Mouse (Mus musculus) kidney, adult 2 months (tissue): ENCODE results near the gene Rab3ip. TPM values are rescaled to one million over a fixed set of nuclear protein-coding genes. Genes with fewer than 3 reads are reported as not detected.
A peak's percentile ranks its signal among the peaks of the same experiment; 100 is the strongest.

Experiments
- DNase-seq: peaks from one replicate; pipeline ENCODE4 v3.0.0; 2021
- H3K27ac ChIP-seq: fragments of 200-500 bp; 2 replicates; pipeline ENCODE4 v1.5.1; 2012; ENCODE audit warnings: low read depth, low read length, control low read depth, inconsistent platforms; ENCODE audit not compliant: insufficient read depth
- H3K27me3 ChIP-seq: fragments of 200-500 bp; replicated peaks from 2 replicates; pipeline ENCODE4 v1.6.1; 2012; ENCODE audit warnings: mild to moderate bottlenecking, moderate library complexity, low read length, inconsistent platforms; ENCODE audit not compliant: control insufficient read depth, insufficient read depth
- H3K36me3 ChIP-seq: fragments of 200-500 bp; 2 replicates; pipeline ENCODE4 v1.6.1; 2012; ENCODE audit warnings: mild to moderate bottlenecking, moderate library complexity, low read length, inconsistent platforms; ENCODE audit not compliant: control insufficient read depth, insufficient read depth
- H3K4me1 ChIP-seq: fragments of 200-500 bp; 2 replicates; pipeline ENCODE4 v1.6.1; 2011; ENCODE audit warnings: low read length; ENCODE audit not compliant: control insufficient read depth, insufficient read depth
- H3K4me3 ChIP-seq: fragments of 200-500 bp; 2 replicates; pipeline ENCODE4 v1.5.1; 2011; ENCODE audit warnings: mild to moderate bottlenecking, low read depth, low read length, control low read depth; ENCODE audit not compliant: insufficient read depth
- CTCF ChIP-seq: fragments of 200-500 bp; conservative IDR thresholded peaks from 2 replicates; pipeline ENCODE4 v1.5.1; 2011; ENCODE audit warnings: low read depth, mild to moderate bottlenecking, control low read depth, low read length, moderate library complexity, mixed read lengths; ENCODE audit not compliant: insufficient read depth, insufficient read length
- POLR2A ChIP-seq: fragments of 200-500 bp; IDR thresholded peaks from one replicate; pipeline ENCODE4 v1.6.1; 2011; ENCODE audit warnings: low read depth, low read length, control low read depth
- WGBS: fragments of 180-500 bp; shearing (Covaris S2); methylation state at CpG from one replicate; pipeline ENCODE4 v1.1.7; 2018; 5-methylcytosine and 5-hydroxymethylcytosine counted together
- polyA plus RNA-seq: library from polyadenylated mRNA; depleted of rRNA; stranded (reverse); fragments of >200 nt; gene quantifications from 2 replicates; pipeline ENCODE4 v1.2.3, GENCODE M21; 2012

Rab3ip gene
- polyA plus RNA-seq, 1 experiment: 641 TPM

DNA sequence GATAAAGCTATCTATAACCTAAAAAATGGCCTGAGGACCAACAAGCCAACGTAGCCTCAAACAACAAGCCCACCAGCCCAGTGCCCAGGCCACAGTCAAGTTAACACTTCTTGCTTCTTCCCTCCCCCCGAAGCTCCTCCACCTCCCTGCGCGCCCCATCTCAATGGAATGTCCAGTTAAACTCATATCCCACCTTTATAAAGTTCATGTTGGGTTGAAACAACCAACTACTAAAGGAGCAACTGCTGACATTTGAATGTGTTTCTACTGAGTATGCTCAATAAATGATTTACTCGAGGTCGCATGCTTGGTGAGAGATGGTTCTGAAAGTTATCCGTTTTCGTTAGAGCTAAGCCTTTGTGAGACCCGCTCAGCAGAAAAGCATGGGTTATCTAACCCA, 2.2 kb downstream of the Rab3ip start:
- Histone ChIP-seq H3K36me3 (no peaks in the 10 kb centered on the region), H3K4me3 (peak overlapping the region; percentile 86), H3K27ac (peak overlapping the region; percentile 99), H3K27me3 (no peaks in the 10 kb centered on the region), H3K4me1 (peaks cover 10% of the 10 kb centered on the region; the same call in 1 of the 2 replicates)
- peak; percentile 77 for DNase-seq
- peak; percentile 29 for TF ChIP-seq POLR2A
- no peak for TF ChIP-seq CTCF
- WGBS: 46% methylated on average over 9 of the region's 9 CpGs

DNA sequence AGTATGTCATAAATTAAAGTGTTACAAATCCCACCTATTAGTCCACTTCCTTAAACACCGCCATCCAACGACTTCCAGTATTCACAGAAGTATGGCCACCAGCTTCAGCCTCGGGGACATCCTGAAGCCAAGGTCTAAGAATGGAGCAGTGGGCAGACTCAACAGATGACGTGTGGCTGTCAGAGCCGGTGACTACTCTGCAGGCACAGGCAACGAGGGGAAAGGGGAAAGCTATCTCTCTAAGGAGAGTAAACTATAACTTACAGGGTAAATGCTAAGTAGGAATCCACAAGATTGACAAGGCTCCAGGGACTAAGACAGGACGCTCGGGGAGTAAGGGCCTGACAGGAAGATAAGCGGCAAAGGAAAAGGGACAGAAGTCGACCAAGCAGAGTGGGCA, 5.6 kb downstream of the Rab3ip start:
- Histone ChIP-seq H3K36me3 (no peaks in the 10 kb centered on the region; the same call in 1 of the 2 replicates), H3K4me1 (peaks cover 10% of the 10 kb centered on the region; the same call in 1 of the 2 replicates), H3K4me3 (peak overlapping the region; percentile 26; the same call in 1 of the 2 replicates), H3K27ac (peak overlapping the region; percentile 91), H3K27me3 (no peaks in the 10 kb centered on the region)
- no peak for DNase-seq
- TF ChIP-seq CTCF (no peak), POLR2A (no peak)
- WGBS: 18% methylated on average over 10 of the region's 10 CpGs

DNA sequence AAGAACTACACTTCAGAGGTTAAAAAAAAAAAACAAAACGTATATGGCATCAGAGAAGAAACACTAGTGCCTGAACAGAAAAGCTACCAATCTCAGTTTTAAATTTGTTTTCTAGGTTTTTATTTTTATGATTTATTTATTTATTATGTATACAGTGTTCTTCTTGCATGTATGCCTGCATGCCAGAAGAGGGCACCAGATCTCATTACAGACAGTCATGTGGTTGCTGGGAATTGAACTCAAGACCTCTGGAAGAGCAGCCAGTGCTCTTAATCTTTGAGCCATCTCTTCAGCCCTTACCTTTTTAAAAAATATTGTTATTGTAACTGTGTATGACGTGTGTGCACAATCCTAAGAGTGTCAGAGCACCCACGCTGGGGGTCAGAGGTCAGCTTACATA, 6.4 kb downstream of the Rab3ip start:
- H3K4me3 ChIP-seq: no peak overlapping the region
- peaks cover 10% of the 10 kb centered on the region; the same call in 1 of the 2 replicates for H3K4me1 ChIP-seq
- no peaks in the 10 kb centered on the region; the same call in 1 of the 2 replicates for H3K36me3 ChIP-seq
- H3K27ac ChIP-seq: no peak overlapping the region
- no peak for TF ChIP-seq POLR2A
- no peak for TF ChIP-seq CTCF
- 43% methylated on average over 3 of the region's 3 CpGs for WGBS
- DNase-seq: peak; percentile 41
- H3K27me3 ChIP-seq: no peaks in the 10 kb centered on the region

DNA sequence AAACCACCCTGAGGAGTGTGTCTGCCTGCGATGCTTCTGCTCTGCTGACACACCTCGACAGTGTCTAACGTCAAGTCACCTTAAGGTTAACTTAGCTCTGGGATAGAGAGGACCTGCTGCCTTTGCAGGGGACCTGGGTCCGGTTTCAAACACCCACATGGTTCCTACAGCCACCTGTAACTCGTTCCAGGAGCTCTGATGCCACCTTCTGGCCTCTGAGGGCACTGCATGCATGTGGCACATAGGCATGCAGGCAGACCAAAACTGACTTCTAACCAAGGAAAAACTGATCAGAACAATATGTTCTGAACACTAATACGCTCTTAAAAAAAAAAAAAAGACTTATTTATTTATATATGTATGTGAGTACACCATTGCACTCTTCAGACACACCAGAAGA, 7.5 kb downstream of the Rab3ip start:
- WGBS: 85% methylated on average over 6 of the region's 6 CpGs
- Histone ChIP-seq H3K36me3 (peaks cover 2% of the 10 kb centered on the region; the same call in 1 of the 2 replicates), H3K27ac (no peak overlapping the region), H3K27me3 (no peaks in the 10 kb centered on the region), H3K4me3 (no peak overlapping the region), H3K4me1 (peaks cover 10% of the 10 kb centered on the region; the same call in 1 of the 2 replicates)
- no peak for TF ChIP-seq POLR2A
- peak; percentile 55 for TF ChIP-seq CTCF
- DNase-seq: no peak

DNA sequence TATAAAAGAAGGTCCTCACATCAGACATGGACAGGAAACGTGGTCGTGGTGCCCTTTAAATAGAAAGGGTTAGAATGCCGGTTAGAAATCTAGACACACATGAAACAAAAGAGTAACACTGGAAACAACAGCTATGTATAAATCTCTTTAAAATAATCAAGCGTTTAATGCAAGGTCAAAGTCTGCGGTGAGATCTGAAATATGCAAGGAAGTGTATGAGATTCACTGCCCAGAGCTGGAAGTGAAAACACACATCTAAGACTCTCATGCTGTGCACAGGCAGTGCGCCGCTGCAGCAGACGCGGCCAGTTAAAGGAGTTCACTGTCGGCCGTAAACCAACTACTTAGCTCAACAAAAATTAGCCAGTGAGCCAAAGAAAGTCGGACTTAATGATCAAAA, 15.5 kb downstream of the Rab3ip start:
- WGBS: 49% methylated on average over 12 of the region's 12 CpGs
- TF ChIP-seq CTCF: no peak
- no peak for TF ChIP-seq POLR2A
- Histone ChIP-seq H3K36me3 (peaks cover 25% of the 10 kb centered on the region), H3K4me1 (no peaks in the 10 kb centered on the region; the same call in 1 of the 2 replicates), H3K27me3 (no peaks in the 10 kb centered on the region), H3K4me3 (no peak overlapping the region), H3K27ac (no peak overlapping the region)
- DNase-seq: no peak

DNA sequence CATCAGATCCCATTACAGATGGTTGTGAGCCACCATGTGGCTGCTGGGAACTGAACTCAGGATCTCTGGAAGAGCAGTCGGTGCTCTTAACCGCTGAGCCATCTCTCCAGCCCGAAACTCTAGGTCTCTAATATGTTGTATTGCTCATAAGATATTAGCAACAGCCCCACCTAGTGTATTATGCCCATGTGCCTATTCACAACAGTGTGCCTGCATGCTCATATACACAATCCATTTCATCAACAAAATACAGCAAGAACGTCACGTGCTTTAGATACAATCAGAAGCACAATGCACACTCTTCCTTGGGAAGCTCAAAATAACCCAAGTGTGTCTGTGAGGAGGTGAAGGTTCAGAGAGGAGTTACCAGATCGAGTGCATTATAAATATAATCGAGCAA, 16.8 kb downstream of the Rab3ip start:
- no peak overlapping the region for H3K27ac ChIP-seq
- H3K27me3 ChIP-seq: no peaks in the 10 kb centered on the region
- no peak overlapping the region for H3K4me3 ChIP-seq
- WGBS: 68% methylated on average over 7 of the region's 7 CpGs
- TF ChIP-seq POLR2A (no peak), CTCF (no peak)
- no peak for DNase-seq
- H3K36me3 ChIP-seq: peaks cover 27% of the 10 kb centered on the region
- no peaks in the 10 kb centered on the region; the same call in 1 of the 2 replicates for H3K4me1 ChIP-seq

DNA sequence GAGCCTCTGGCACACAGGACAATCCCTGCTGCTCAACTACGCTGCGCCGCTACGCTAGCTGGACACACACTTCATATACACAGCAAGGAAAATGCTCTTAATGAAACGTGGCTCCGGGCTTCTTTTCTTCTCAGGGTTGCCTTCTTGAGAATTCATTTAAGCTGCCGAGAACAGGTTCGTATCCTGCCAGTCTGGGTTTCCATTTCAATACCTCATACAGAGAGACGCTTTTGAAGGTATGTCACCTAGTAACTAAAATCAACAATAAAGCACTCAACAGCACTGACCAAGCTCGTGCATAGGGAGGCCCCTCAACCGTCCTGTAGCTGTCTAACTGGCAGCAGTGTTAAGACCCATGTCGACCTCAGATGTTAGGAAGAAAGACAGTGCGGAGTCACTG, 18.2 kb downstream of the Rab3ip start:
- DNase-seq: no peak
- no peak overlapping the region for H3K4me3 ChIP-seq
- H3K4me1 ChIP-seq: no peaks in the 10 kb centered on the region; the same call in 1 of the 2 replicates
- TF ChIP-seq CTCF (no peak), POLR2A (no peak)
- H3K36me3 ChIP-seq: peaks cover 27% of the 10 kb centered on the region
- H3K27me3 ChIP-seq: no peaks in the 10 kb centered on the region
- WGBS: 81% methylated on average over 13 of the region's 13 CpGs
- no peak overlapping the region for H3K27ac ChIP-seq

DNA sequence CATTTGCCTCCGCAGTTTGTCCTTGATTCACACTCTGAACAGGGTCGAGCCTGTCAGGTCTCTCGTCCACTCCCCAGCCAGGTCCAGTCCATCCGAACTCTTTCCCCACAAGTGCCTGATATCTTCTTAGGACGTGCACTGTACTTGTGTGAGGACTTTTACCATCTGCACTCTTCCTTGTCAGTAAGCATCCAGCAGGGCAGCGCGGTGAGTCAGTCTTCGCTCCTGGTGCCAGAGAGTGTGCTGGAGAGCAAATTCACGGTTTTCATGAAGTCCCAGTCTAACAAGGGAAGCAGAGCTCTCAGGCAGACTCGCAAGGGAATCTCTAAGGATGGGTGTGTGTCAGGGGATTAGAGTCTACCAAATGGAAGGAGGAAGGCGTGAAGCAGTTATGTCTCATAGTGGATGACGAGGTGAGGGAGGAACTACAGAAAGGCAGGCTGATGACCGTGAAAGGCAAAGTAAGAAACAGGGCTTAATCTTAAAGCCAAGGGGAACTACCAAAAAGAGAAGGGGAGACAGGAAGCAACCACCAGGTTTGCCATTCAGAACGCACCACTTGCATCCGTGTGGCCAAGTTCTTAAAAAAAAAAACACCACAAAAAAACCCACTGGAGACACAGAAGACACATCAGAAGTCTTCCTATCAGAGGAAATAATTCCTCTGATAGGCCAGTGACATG, 18.9 kb downstream of the Rab3ip start:
- H3K27ac ChIP-seq: no peak overlapping the region
- H3K4me1 ChIP-seq: no peaks in the 10 kb centered on the region; the same call in 1 of the 2 replicates
- H3K36me3 ChIP-seq: peaks cover 21% of the 10 kb centered on the region
- no peaks in the 10 kb centered on the region for H3K27me3 ChIP-seq
- no peak overlapping the region for H3K4me3 ChIP-seq
- no peak for DNase-seq
- TF ChIP-seq POLR2A (no peak), CTCF (no peak)
- WGBS: 77% methylated on average over 15 of the region's 15 CpGs
